Mouse (Mus musculus) midbrain, postnatal 0 days (tissue): Measurements from ENCODE around the gene Haus7. TPM values are rescaled to one million over a fixed set of nuclear protein-coding genes. Genes with fewer than 3 reads are reported as not detected.

ENCODE experiments used
- ATAC-seq: fragments of 200-750 bp; cut with Nextera tagmentation; 2 replicates; pipeline ENCODE4 v1.8.0; 2017; ENCODE audit warnings: moderate number of reproducible peaks, mild to moderate bottlenecking, moderate TSS enrichment, moderate library complexity; ENCODE audit not compliant: low FRiP score
- DNase-seq: peaks from one replicate; pipeline ENCODE4 v3.0.0-alpha.2; 2015; ENCODE audit warnings: low spot score
- H3K27ac ChIP-seq: fragments of 300-500 bp; sonication (generic); 2 replicates; pipeline ENCODE4 v1.5.1; 2014; ENCODE audit warnings: low read depth, mild to moderate bottlenecking, low read length, mixed read lengths
- H3K27me3 ChIP-seq: fragments of 300-500 bp; sonication (generic); 2 replicates; pipeline ENCODE4 v1.6.1; 2014; ENCODE audit warnings: low read length, control low read depth, mixed read lengths; ENCODE audit not compliant: insufficient read depth
- H3K36me3 ChIP-seq: fragments of 300-500 bp; sonication (generic); 2 replicates; pipeline ENCODE4 v1.6.1; 2014; ENCODE audit warnings: low read length, control low read depth, mixed read lengths; ENCODE audit not compliant: insufficient read depth
- H3K4me1 ChIP-seq: fragments of 300-500 bp; sonication (generic); 2 replicates; pipeline ENCODE4 v1.6.1; 2014; ENCODE audit warnings: mild to moderate bottlenecking, control low read depth, antibody characterized with exemption, low read length, mixed read lengths; ENCODE audit not compliant: insufficient read depth
- H3K4me2 ChIP-seq: fragments of 300-500 bp; sonication (generic); 2 replicates; pipeline ENCODE4 v1.6.1; 2014; ENCODE audit warnings: low read depth, mild to moderate bottlenecking, low read length, mixed read lengths; ENCODE audit not compliant: poor library complexity, severe bottlenecking
- H3K4me3 ChIP-seq: fragments of 300-500 bp; sonication (generic); 2 replicates; pipeline ENCODE4 v1.5.1; 2014; ENCODE audit warnings: low read depth, mild to moderate bottlenecking, low read length, moderate library complexity
- H3K9ac ChIP-seq: fragments of 300-500 bp; sonication (generic); replicated peaks from 2 replicates; pipeline ENCODE4 v1.6.1; 2014; ENCODE audit warnings: mild to moderate bottlenecking, low read length, moderate library complexity, mixed read lengths; ENCODE audit not compliant: poor library complexity, severe bottlenecking
- H3K9me3 ChIP-seq: fragments of 300-500 bp; sonication (generic); 2 replicates; pipeline ENCODE4 v1.6.1; 2016; ENCODE audit warnings: low read length, control low read depth
- CTCF ChIP-seq: IDR thresholded peaks from 2 replicates; pipeline ENCODE4 v1.5.1; 2016; ENCODE audit warnings: antibody characterized with exemption, mild to moderate bottlenecking
- WGBS: fragments of 180-500 bp; shearing (Covaris S2); extraction: QIAGEN DNeasy Blood & Tissue Kit; methylation state at CpG from one replicate; pipeline ENCODE4 v1.1.7; 2014; 5-methylcytosine and 5-hydroxymethylcytosine counted together
- polyA plus RNA-seq: library from polyadenylated mRNA; unstranded; fragments of >200 nt; fragmentation: Nextera tagmentation; extraction: Ambion mirVana; gene quantifications from 2 replicates; pipeline ENCODE4 v1.2.1, GENCODE M21; 2015
- total RNA-seq: library from RNA; depleted of rRNA; stranded (reverse); fragments of >200 nt; gene quantifications from 2 replicates; pipeline ENCODE4 v1.2.3, GENCODE M21; 2014

Gene Haus7
- total and polyA plus RNA-seq, 2 experiments from 2014 or later = 34.7 to 61.7 TPM

- ATAC-seq = no peak
- Histone ChIP-seq H3K4me1 (no peaks in the 10 kb centered on the region), H3K9ac (no peak overlapping the region), H3K27me3 (no peaks in the 10 kb centered on the region), H3K9me3 (no peaks in the 10 kb centered on the region), H3K36me3 (no peaks in the 10 kb centered on the region), H3K4me2 (no peak overlapping the region), H3K4me3 (no peak overlapping the region), H3K27ac (no peak overlapping the region)
- 89% methylated on average over 3 of the region's 3 CpGs for WGBS
- no peak for DNase-seq
- TF ChIP-seq CTCF = no peak
Observed at GRCm38 (mm10) chrX:73471764-73472163, 12.9 kb upstream of the Haus7 start.

GRCm38 (mm10) chrX:73468752-73469151 lies 9.9 kb upstream of the Haus7 start:
- TF ChIP-seq CTCF = no peak
- H3K9ac ChIP-seq = no peak overlapping the region
- no peak overlapping the region for H3K4me3 ChIP-seq
- H3K4me2 ChIP-seq = no peak overlapping the region
- H3K27me3 ChIP-seq = no peaks in the 10 kb centered on the region
- no peak for DNase-seq
- ATAC-seq = no peak
- no peaks in the 10 kb centered on the region for H3K9me3 ChIP-seq
- no peaks in the 10 kb centered on the region for H3K36me3 ChIP-seq
- H3K4me1 ChIP-seq = no peaks in the 10 kb centered on the region
- WGBS = 38% methylated on average over 1 of the region's 1 CpGs
- H3K27ac ChIP-seq = no peak overlapping the region

- 79% methylated on average over 3 of the region's 3 CpGs for WGBS
Observed at GRCm38 (mm10) chrX:73468330-73468729, 9.5 kb upstream of the Haus7 start.

GRCm38 (mm10) chrX:73467446-73468241 lies 8.8 kb upstream of the Haus7 start:
- 58% methylated on average over 5 of the region's 5 CpGs for WGBS
- Histone ChIP-seq H3K27me3 (no peaks in the 10 kb centered on the region), H3K4me1 (no peaks in the 10 kb centered on the region), H3K27ac (no peak overlapping the region), H3K4me3 (no peak overlapping the region), H3K4me2 (no peak overlapping the region), H3K9ac (no peak overlapping the region), H3K9me3 (no peaks in the 10 kb centered on the region), H3K36me3 (no peaks in the 10 kb centered on the region)
- TF ChIP-seq CTCF = no peak
- DNase-seq = no peak
- no peak for ATAC-seq

More at GRCm38 (mm10) chrX:73468330-73468729, 9.5 kb upstream of the Haus7 start:
- no peak for DNase-seq
- Histone ChIP-seq H3K9ac (no peak overlapping the region), H3K4me2 (no peak overlapping the region), H3K4me1 (no peaks in the 10 kb centered on the region), H3K27me3 (no peaks in the 10 kb centered on the region), H3K4me3 (no peak overlapping the region), H3K36me3 (no peaks in the 10 kb centered on the region), H3K9me3 (no peaks in the 10 kb centered on the region), H3K27ac (no peak overlapping the region)
- no peak for TF ChIP-seq CTCF
- no peak for ATAC-seq

GRCm38 (mm10) chrX:73465483-73466186 lies 6.8 kb upstream of the Haus7 start:
- DNase-seq (peak; percentile 41), ATAC-seq (no peak; the same call in 1 of the 2 replicates)
- Histone ChIP-seq H3K4me3 (no peak overlapping the region), H3K27ac (no peak overlapping the region), H3K9ac (no peak overlapping the region), H3K27me3 (no peaks in the 10 kb centered on the region), H3K4me2 (no peak overlapping the region), H3K9me3 (no peaks in the 10 kb centered on the region), H3K4me1 (no peaks in the 10 kb centered on the region), H3K36me3 (no peaks in the 10 kb centered on the region)
- WGBS = 61% methylated on average over 9 of the region's 9 CpGs
- no peak for TF ChIP-seq CTCF

- H3K9me3 ChIP-seq = no peaks in the 10 kb centered on the region
- H3K4me3 ChIP-seq = no peak overlapping the region
- TF ChIP-seq CTCF = no peak
- DNase-seq (no peak), ATAC-seq (no peak)
- no peak overlapping the region for H3K27ac ChIP-seq
- H3K9ac ChIP-seq = no peak overlapping the region
- H3K4me2 ChIP-seq = no peak overlapping the region
- H3K36me3 ChIP-seq = no peaks in the 10 kb centered on the region
- H3K27me3 ChIP-seq = no peaks in the 10 kb centered on the region
- no peaks in the 10 kb centered on the region for H3K4me1 ChIP-seq
- WGBS = 79% methylated on average over 4 of the region's 4 CpGs
Observed at GRCm38 (mm10) chrX:73460792-73461191, 1.9 kb upstream of the Haus7 start.
